Mouse (Mus musculus) ES-E14 (cell line): ENCODE data around the gene Ucp3. TPM values are rescaled to one million over a fixed set of nuclear protein-coding genes. Genes with fewer than 3 reads are reported as not detected.
"Not testable (repeated sequence)": the region's sequence is repeated elsewhere in the genome, so short reads cannot be mapped to it uniquely, and the experiment has no call there.

ENCODE experiments used
- DNase-seq: peaks from one replicate; pipeline ENCODE4 v3.0.0-alpha.2; 2013; ENCODE audit warnings: low read depth, low spot score
- H3K27ac ChIP-seq: 2 replicates; pipeline ENCODE4 v1.5.1; 2012; ENCODE audit warnings: low read depth, mild to moderate bottlenecking, low read length, moderate library complexity, mixed read lengths; ENCODE audit not compliant: poor library complexity, insufficient read depth, severe bottlenecking
- H3K36me3 ChIP-seq: 2 replicates; pipeline ENCODE4 v1.6.1; 2012; ENCODE audit warnings: mild to moderate bottlenecking, low read length, moderate library complexity, mixed read lengths; ENCODE audit not compliant: control insufficient read depth, poor library complexity, insufficient read depth, severe bottlenecking
- H3K4me1 ChIP-seq, 2 experiments: fragments of 150-350 bp in 1 of 2; sonication (generic) in 1 of 2; 2 replicates each; pipeline ENCODE4 v1.6.1; 2012; ENCODE audit warnings: low read length in 2 of 2, mild to moderate bottlenecking in 1 of 2, mixed read lengths in 1 of 2; ENCODE audit not compliant: control insufficient read depth in 2 of 2, insufficient read depth in 2 of 2, poor library complexity in 1 of 2
- H3K4me3 ChIP-seq, 2 experiments: fragments of 150-350 bp in 1 of 2; sonication (generic) in 1 of 2; 2 replicates each; pipeline ENCODE4 v1.5.1; 2012; ENCODE audit warnings: low read length in 2 of 2, low read depth in 1 of 2, mild to moderate bottlenecking in 1 of 2, mixed read lengths in 1 of 2; ENCODE audit not compliant: insufficient read depth in 1 of 2, poor library complexity in 1 of 2, severe bottlenecking in 1 of 2
- H3K9ac ChIP-seq: 2 replicates; pipeline ENCODE4 v1.6.1; 2012; ENCODE audit warnings: low read depth, mild to moderate bottlenecking, low read length, mixed read lengths; ENCODE audit not compliant: poor library complexity, insufficient read depth, severe bottlenecking
- H3K9me3 ChIP-seq: fragments of 150-350 bp; sonication (generic); 2 replicates; pipeline ENCODE4 v1.6.1; 2012; ENCODE audit warnings: low read depth, mild to moderate bottlenecking, low read length; ENCODE audit not compliant: control insufficient read depth, insufficient read depth
- CHD2 ChIP-seq: IDR thresholded peaks from 2 replicates; pipeline ENCODE4 v1.6.1; 2014; ENCODE audit warnings: mild to moderate bottlenecking, low read depth, low read length, inconsistent platforms
- HCFC1 ChIP-seq: IDR thresholded peaks from 2 replicates; pipeline ENCODE4 v1.6.1; 2012; ENCODE audit warnings: low read length, inconsistent platforms, borderline replicate concordance; ENCODE audit not compliant: insufficient read depth
- MAFK ChIP-seq: IDR thresholded peaks from 2 replicates; pipeline ENCODE4 v1.6.1; 2014; ENCODE audit warnings: mild to moderate bottlenecking, low read depth, low read length, inconsistent platforms; ENCODE audit not compliant: insufficient read depth
- ZC3H11A ChIP-seq: IDR thresholded peaks from 2 replicates; pipeline ENCODE4 v1.6.1; 2012; ENCODE audit warnings: low read depth, mild to moderate bottlenecking, inconsistent platforms, low read length, borderline replicate concordance
- ZNF384 ChIP-seq: IDR thresholded peaks from 2 replicates; pipeline ENCODE4 v1.6.1; 2012; ENCODE audit warnings: low read depth, low read length, inconsistent platforms
- in situ Hi-C, 2 experiments: fragments of 600-800 bp; cut with MboI; formaldehyde crosslinking; loops; one replicate each; pipeline ENCODE4 v1.15.1; 2025; ENCODE audit warnings: low sequenced_read_pairs in 2 of 2, inconsistent platforms in 1 of 2; ENCODE audit not compliant: unreplicated experiment in 2 of 2
- total RNA-seq: library from RNA; depleted of rRNA; stranded (reverse); fragments of 300-350 nt; gene quantifications from 2 replicates; pipeline ENCODE4 v1.2.3, GENCODE M21; 2012

The Ucp3 gene
- total RNA-seq, 1 experiment = not detected

- Histone ChIP-seq H3K36me3 (no peaks in the 10 kb centered on the region), H3K27ac (no peak overlapping the region), H3K9me3 (no peaks in the 10 kb centered on the region), H3K4me1 (peaks cover 0 to 6% of the 10 kb centered on the region in 2 experiments; a peak in 1 of 4 replicates), H3K4me3 (peak overlapping the region; percentile 4 to 36; a peak in 3 of 4 replicates), H3K9ac (0 out of 2 replicates have a peak overlapping the region, but pooled peaks have one; percentile 0)
- TF ChIP-seq ZC3H11A (no peak), HCFC1 (no peak), ZNF384 (no peak), MAFK (no peak), CHD2 (no peak)
- no peak for DNase-seq
- in situ Hi-C loops = no loop called here
Measured at GRCm38 (mm10) chr7:100480175-100480574, 7.4 kb downstream of the Ucp3 start.

GRCm38 (mm10) chr7:100482046-100482445, 9.3 kb downstream of the Ucp3 start:
- H3K36me3 ChIP-seq, DNase-seq, in situ Hi-C loops: not testable (repeated sequence)

GRCm38 (mm10) chr7:100484493-100484892, 11.7 kb downstream of the Ucp3 start:
- Histone ChIP-seq H3K4me3 (no peak overlapping the region), H3K27ac (no peak overlapping the region), H3K9me3 (no peaks in the 10 kb centered on the region), H3K9ac (no peak overlapping the region), H3K4me1 (peaks cover 0 to 3% of the 10 kb centered on the region in 2 experiments; a peak in 1 of 4 replicates), H3K36me3 (no peaks in the 10 kb centered on the region)
- no peak for DNase-seq
- TF ChIP-seq MAFK (no peak), HCFC1 (no peak), CHD2 (no peak), ZC3H11A (no peak), ZNF384 (no peak)
- in situ Hi-C loops = no loop called here

More at GRCm38 (mm10) chr7:100482046-100482445, 9.3 kb downstream of the Ucp3 start:
- not testable (repeated sequence) for H3K4me3 ChIP-seq, H3K9ac ChIP-seq, H3K4me1 ChIP-seq, H3K27ac ChIP-seq, H3K9me3 ChIP-seq

- in situ Hi-C loops = no loop called here
- TF ChIP-seq HCFC1 = no peak
- Histone ChIP-seq H3K9me3 (no peaks in the 10 kb centered on the region), H3K4me1 (no peaks in the 10 kb centered on the region), H3K4me3 (no peak overlapping the region), H3K27ac (no peak overlapping the region), H3K36me3 (no peaks in the 10 kb centered on the region), H3K9ac (no peak overlapping the region)
- DNase-seq = no peak
Measured at GRCm38 (mm10) chr7:100487301-100487700, 14.5 kb downstream of the Ucp3 start.

- Histone ChIP-seq H3K4me3 (no peak overlapping the region), H3K4me1 (no peaks in the 10 kb centered on the region), H3K9ac (no peak overlapping the region), H3K36me3 (no peaks in the 10 kb centered on the region), H3K27ac (no peak overlapping the region), H3K9me3 (no peaks in the 10 kb centered on the region)
- in situ Hi-C loops = no loop called here
- TF ChIP-seq ZNF384 (no peak), CHD2 (no peak), MAFK (no peak), HCFC1 (no peak), ZC3H11A (no peak)
- no peak for DNase-seq
Measured at GRCm38 (mm10) chr7:100488474-100489048, 15.8 kb downstream of the Ucp3 start.
